Mouse (Mus musculus) liver, adult 2 months (tissue): ENCODE results near the gene H13.

Experiments
- CTCF ChIP-seq: fragments of 200-500 bp; IDR thresholded peaks from 2 replicates; pipeline ENCODE4 v1.5.1; 2011; ENCODE audit warnings: low read depth, low read length, control low read depth
- POLR2A ChIP-seq: fragments of 200-500 bp; IDR thresholded peaks from 2 replicates; pipeline ENCODE4 v1.6.1; 2011; ENCODE audit warnings: low read length, control low read depth; ENCODE audit not compliant: insufficient read depth; ENCODE audit errors: extremely low read depth

- TF ChIP-seq CTCF (no peak), POLR2A (no peak)
Measured at GRCm38 (mm10) chr2:152678925-152679324, 9.7 kb downstream of the H13 start.
